Mouse (Mus musculus): Measurements from ENCODE around the gene Gm3327. TPM values are rescaled to one million over a fixed set of nuclear protein-coding genes. Genes with fewer than 3 reads are reported as not detected.

The Gm3327 gene
- polyA plus RNA-seq, 1 experiment from 2014 or later, result not detected

Other genes with a start within 250 kb of the Gm3327 start
- not detected in 2 replicates for gene Ear1, start 248.3 kb upstream of the Gm3327 start, polyA plus RNA-seq (2014; fragmentation: Nextera tagmentation; extraction: Ambion mirVana)
- not detected in 2 replicates for gene Ear10, start 200.3 kb upstream of the Gm3327 start, polyA plus RNA-seq (2014; fragmentation: Nextera tagmentation; extraction: Ambion mirVana)
- gene Gm8113, start 198.5 kb upstream of the Gm3327 start, polyA plus RNA-seq (2014; fragmentation: Nextera tagmentation; extraction: Ambion mirVana), result 20.5 and 21.7 TPM in 2 replicates
- not detected in 2 replicates for gene Ang5, start 166.8 kb upstream of the Gm3327 start, polyA plus RNA-seq (2014; fragmentation: Nextera tagmentation; extraction: Ambion mirVana)
- not detected in 2 replicates for gene Ang6, start 121.6 kb upstream of the Gm3327 start, polyA plus RNA-seq (2014; fragmentation: Nextera tagmentation; extraction: Ambion mirVana)
- not detected in 2 replicates for gene Ear2, start 21.2 kb upstream of the Gm3327 start, polyA plus RNA-seq (2014; fragmentation: Nextera tagmentation; extraction: Ambion mirVana)
- not detected in 2 replicates for gene Gm8212, start 73.8 kb downstream of the Gm3327 start, polyA plus RNA-seq (2014; fragmentation: Nextera tagmentation; extraction: Ambion mirVana)
- gene 4930503E14Rik, start 89.4 kb downstream of the Gm3327 start, polyA plus RNA-seq (2014; fragmentation: Nextera tagmentation; extraction: Ambion mirVana), result not detected in 2 replicates
- gene Gm8220, start 161.7 kb downstream of the Gm3327 start, polyA plus RNA-seq (2014; fragmentation: Nextera tagmentation; extraction: Ambion mirVana), result not detected in 2 replicates
- not detected in 2 replicates for gene Gm5930, start 214.7 kb downstream of the Gm3327 start, polyA plus RNA-seq (2014; fragmentation: Nextera tagmentation; extraction: Ambion mirVana)
- not detected in 2 replicates for gene Gm8229, start 241.5 kb downstream of the Gm3327 start, polyA plus RNA-seq (2014; fragmentation: Nextera tagmentation; extraction: Ambion mirVana)